Mouse (Mus musculus): ENCODE data around the gene Bcl10. TPM values are rescaled to one million over a fixed set of nuclear protein-coding genes. Genes with fewer than 3 reads are reported as not detected.
"Not testable (repeated sequence)": the region's sequence is repeated elsewhere in the genome, so short reads cannot be mapped to it uniquely, and the experiment has no call there.

Gene Bcl10
- polyA plus RNA-seq (2012; rRNA removed) = 8.4 and 13.5 TPM in 2 replicates

DNA sequence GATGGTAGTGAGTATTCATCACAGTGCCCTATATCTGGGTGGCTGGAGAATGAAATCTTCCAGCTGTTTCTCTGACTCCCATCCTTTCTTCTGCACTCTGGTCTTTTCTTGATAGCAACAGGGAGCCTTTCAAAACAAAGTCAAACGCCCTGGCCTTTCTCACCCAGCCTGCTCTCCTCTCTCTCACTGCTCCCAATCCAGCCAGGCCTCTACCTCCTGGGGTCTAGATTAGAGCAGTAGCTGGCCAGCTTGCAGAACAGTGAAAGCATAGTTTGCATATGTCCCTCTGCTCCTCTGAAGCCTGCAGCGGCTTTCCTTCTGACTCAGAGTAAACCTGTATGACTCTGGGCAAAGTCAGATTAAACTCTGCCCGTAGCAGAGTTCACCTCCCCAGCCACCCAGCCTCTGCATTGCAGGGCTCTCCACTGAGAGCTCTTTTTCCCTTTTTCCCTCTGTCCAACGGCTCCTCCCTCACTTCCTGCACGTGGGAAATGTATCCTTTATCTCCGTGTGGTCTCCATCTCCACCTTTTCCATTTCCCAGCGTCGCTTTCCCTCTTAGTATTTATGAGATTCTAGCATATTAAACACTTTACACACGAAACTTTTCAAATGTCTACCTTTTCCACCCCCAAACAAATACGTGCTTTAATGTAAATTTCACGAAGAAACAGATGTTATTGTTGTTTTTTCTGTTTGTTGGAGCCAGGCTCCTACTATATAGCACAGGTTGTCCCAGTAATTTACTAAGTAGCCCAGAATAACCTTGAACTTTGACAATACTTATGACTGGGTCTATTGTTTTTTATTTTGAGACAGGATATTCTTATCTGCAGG lies at the start of gene Bcl10:
TSS of gene Bcl10 (plus strand) at position 786 of the 836 bp plus-strand sequence.
- Histone ChIP-seq H3K4me3 (replicated peaks; ENCODE audit: extremely low read depth, low read depth, low read length) (peak within 1 kb of the TSS; percentile 70), H3K4me1 (ENCODE audit: control insufficient read depth, insufficient read depth, low read length) (peaks cover 10% of the 10 kb centered on the region)
- TF ChIP-seq POLR2A (IDR thresholded peaks at IDR 0.05; ENCODE audit: borderline replicate concordance, extremely low read depth, low read depth, low read length) (no peak), CTCF (IDR thresholded peaks at IDR 0.05; ENCODE audit: insufficient read depth, low read length) (no peak)
- WGBS = 48% methylated on average over 11 of the region's 11 CpGs
- no peak for DNase-seq

DNA sequence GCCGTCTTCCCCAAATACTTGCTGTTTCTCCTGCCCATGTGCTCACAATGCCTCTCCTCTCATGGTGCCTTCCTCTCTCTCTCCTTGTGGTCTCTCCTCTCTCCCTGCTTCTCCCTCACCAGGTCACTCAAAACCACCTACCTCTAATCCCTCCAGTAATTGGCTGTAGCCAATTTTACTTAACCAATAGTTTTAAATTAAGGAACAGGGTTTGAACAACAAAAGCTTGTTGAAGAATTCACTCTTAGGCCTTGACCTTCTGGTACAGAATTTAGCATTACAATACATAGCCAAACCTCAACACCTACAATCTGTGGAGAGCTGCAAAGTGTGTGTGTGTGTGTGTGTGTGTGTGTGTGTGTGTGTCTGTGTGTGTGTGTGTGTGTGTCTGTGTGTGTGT lies 49.3 kb upstream of the Bcl10 start:
- TF ChIP-seq POLR2A (IDR thresholded peaks at IDR 0.05; ENCODE audit: borderline replicate concordance, extremely low read depth, low read depth, low read length) (no peak), CTCF (IDR thresholded peaks at IDR 0.05; ENCODE audit: insufficient read depth, low read length) (no peak)
- no peak for DNase-seq
- Histone ChIP-seq H3K4me1 (ENCODE audit: control insufficient read depth, insufficient read depth, low read length) (no peaks in the 10 kb centered on the region), H3K4me3 (replicated peaks; ENCODE audit: extremely low read depth, low read depth, low read length) (no peak overlapping the region)
- 92% methylated on average over 1 of the region's 1 CpGs for WGBS

GRCm38 (mm10) chr3:145874126-145874525 lies 48.5 kb upstream of the Bcl10 start:
- TF ChIP-seq POLR2A (IDR thresholded peaks at IDR 0.05; ENCODE audit: borderline replicate concordance, extremely low read depth, low read depth, low read length) = no peak
- no peak for TF ChIP-seq CTCF (IDR thresholded peaks at IDR 0.05; ENCODE audit: insufficient read depth, low read length)
- 75% methylated on average over 4 of the region's 4 CpGs for WGBS
- no peak for DNase-seq
- Histone ChIP-seq H3K4me3 (replicated peaks; ENCODE audit: extremely low read depth, low read depth, low read length) (no peak overlapping the region), H3K4me1 (ENCODE audit: control insufficient read depth, insufficient read depth, low read length) (no peaks in the 10 kb centered on the region)

- Histone ChIP-seq H3K4me1 (ENCODE audit: control insufficient read depth, insufficient read depth, low read length) (no peaks in the 10 kb centered on the region), H3K4me3 (replicated peaks; ENCODE audit: extremely low read depth, low read depth, low read length) (no peak overlapping the region)
- DNase-seq = no peak
- 64% methylated on average over 11 of the region's 11 CpGs for WGBS
- TF ChIP-seq POLR2A (IDR thresholded peaks at IDR 0.05; ENCODE audit: borderline replicate concordance, extremely low read depth, low read depth, low read length) (no peak), CTCF (IDR thresholded peaks at IDR 0.05; ENCODE audit: insufficient read depth, low read length) (no peak)
Observed at GRCm38 (mm10) chr3:145876120-145876519, 46.5 kb upstream of the Bcl10 start.

GRCm38 (mm10) chr3:145878867-145879266 lies 43.7 kb upstream of the Bcl10 start:
- 94% methylated on average over 14 of the region's 14 CpGs for WGBS
- H3K4me3 ChIP-seq (replicated peaks; ENCODE audit: extremely low read depth, low read depth, low read length); DNase-seq; H3K4me1 ChIP-seq (ENCODE audit: control insufficient read depth, insufficient read depth, low read length): not testable (repeated sequence)

DNA sequence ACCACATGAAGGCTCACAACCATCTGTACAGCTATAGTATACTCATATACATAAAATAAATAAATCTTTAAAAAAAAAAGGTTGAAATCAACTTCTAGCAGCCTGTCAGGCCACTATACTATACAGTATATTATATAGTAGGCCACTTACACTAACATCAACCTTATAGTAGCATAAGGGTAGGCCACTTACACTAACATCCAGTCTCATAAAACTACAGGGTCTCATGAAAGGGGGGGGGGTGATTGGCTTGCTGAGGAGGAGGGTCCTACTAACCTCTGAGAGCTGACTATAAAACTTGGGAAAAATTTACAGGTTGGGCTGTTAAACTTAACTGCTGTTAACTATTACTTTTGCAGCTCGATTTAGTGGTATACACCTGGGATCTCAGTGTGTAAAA lies 42.3 kb upstream of the Bcl10 start:
- DNase-seq = no peak
- TF ChIP-seq CTCF (IDR thresholded peaks at IDR 0.05; ENCODE audit: insufficient read depth, low read length) = no peak
- no peak for TF ChIP-seq POLR2A (IDR thresholded peaks at IDR 0.05; ENCODE audit: borderline replicate concordance, extremely low read depth, low read depth, low read length)
- WGBS = 90% methylated on average over 1 of the region's 1 CpGs

GRCm38 (mm10) chr3:145882076-145882874 lies 40.3 kb upstream of the Bcl10 start:
- TF ChIP-seq CTCF (IDR thresholded peaks at IDR 0.05; ENCODE audit: insufficient read depth, low read length) (no peak), POLR2A (IDR thresholded peaks at IDR 0.05; ENCODE audit: borderline replicate concordance, extremely low read depth, low read depth, low read length) (no peak)
- Histone ChIP-seq H3K4me3 (replicated peaks; ENCODE audit: extremely low read depth, low read depth, low read length) (no peak overlapping the region), H3K4me1 (ENCODE audit: control insufficient read depth, insufficient read depth, low read length) (peaks cover 2% of the 10 kb centered on the region; the same call in 1 of the 2 replicates)
- WGBS = 87% methylated on average over 15 of the region's 15 CpGs
- no peak for DNase-seq

More for the DNA sequence above, 42.3 kb upstream of the Bcl10 start:
- H3K4me3 ChIP-seq (replicated peaks; ENCODE audit: extremely low read depth, low read depth, low read length) = no peak overlapping the region
- no peaks in the 10 kb centered on the region for H3K4me1 ChIP-seq (ENCODE audit: control insufficient read depth, insufficient read depth, low read length)

GRCm38 (mm10) chr3:145883233-145883632 lies 39.4 kb upstream of the Bcl10 start:
- TF ChIP-seq CTCF (IDR thresholded peaks at IDR 0.05; ENCODE audit: insufficient read depth, low read length) = no peak
- peaks cover 4% of the 10 kb centered on the region for H3K4me1 ChIP-seq (ENCODE audit: control insufficient read depth, insufficient read depth, low read length)
- no peak for DNase-seq
- no peak overlapping the region for H3K4me3 ChIP-seq (replicated peaks; ENCODE audit: extremely low read depth, low read depth, low read length)
- WGBS = 53% methylated on average over 2 of the region's 2 CpGs

- no peak for DNase-seq
- Histone ChIP-seq H3K4me1 (ENCODE audit: control insufficient read depth, insufficient read depth, low read length) (peaks cover 4% of the 10 kb centered on the region), H3K4me3 (replicated peaks; ENCODE audit: extremely low read depth, low read depth, low read length) (no peak overlapping the region)
- WGBS = 61% methylated on average over 4 of the region's 4 CpGs
- TF ChIP-seq POLR2A (IDR thresholded peaks at IDR 0.05; ENCODE audit: borderline replicate concordance, extremely low read depth, low read depth, low read length) (no peak), CTCF (IDR thresholded peaks at IDR 0.05; ENCODE audit: insufficient read depth, low read length) (no peak)
Observed at GRCm38 (mm10) chr3:145885376-145885775, 37.2 kb upstream of the Bcl10 start.

All from lung, adult 2 months (tissue).